Mouse (Mus musculus): Measurements from ENCODE around the gene Ints13. TPM values are rescaled to one million over a fixed set of nuclear protein-coding genes. Genes with fewer than 3 reads are reported as not detected.

Ints13 gene
- polyA plus RNA-seq, 1 experiment = 83.2 TPM

- DNase-seq (ENCODE audit: extremely low spot score in 1 of 2, low spot score in 1 of 2) = no peak
Measured at GRCm38 (mm10) chr6:146501316-146501865, 76.2 kb downstream of the Ints13 start.

- DNase-seq (ENCODE audit: extremely low spot score in 1 of 2, low spot score in 1 of 2) = no peak
Measured at GRCm38 (mm10) chr6:146500771-146501170, 76.9 kb downstream of the Ints13 start.

- no peak for DNase-seq (ENCODE audit: extremely low spot score in 1 of 2, low spot score in 1 of 2)
Measured at GRCm38 (mm10) chr6:146500206-146500605, 77.4 kb downstream of the Ints13 start.

Other genes with a start within 250 kb of the Ints13 start
- 7.8 and 8.5 TPM in 2 replicates for gene Itpr2, start 75.6 kb downstream of the Ints13 start, polyA plus RNA-seq (2012; rRNA removed)
- 74.8 and 75.5 TPM in 2 replicates for gene Fgfr1op2, start 632 bp downstream of the Ints13 start, polyA plus RNA-seq (2012; rRNA removed)
- 65.5 and 68.3 TPM in 2 replicates for gene Med21, start 64.7 kb upstream of the Ints13 start, polyA plus RNA-seq (2012; rRNA removed)
- 27.6 and 29.3 TPM in 2 replicates for gene Tm7sf3, start 65.0 kb upstream of the Ints13 start, polyA plus RNA-seq (2012; rRNA removed)
- gene Stk38l, start 147.2 kb upstream of the Ints13 start, polyA plus RNA-seq (2012; rRNA removed) = 17.8 and 18.3 TPM in 2 replicates
- 19.9 and 20.6 TPM in 2 replicates for gene Arntl2, start 218.2 kb upstream of the Ints13 start, polyA plus RNA-seq (2012; rRNA removed)